Mouse (Mus musculus) urinary bladder, postnatal 4 days (tissue): ENCODE data around the gene Arid3c.
"Not testable (repeated sequence)": the region's sequence is repeated elsewhere in the genome, so short reads cannot be mapped to it uniquely, and the experiment has no call there.

Source experiments
- DNase-seq, 2 experiments: peaks; one replicate each; pipeline ENCODE4 v3.0.0; 2021 to 2022; ENCODE audit warnings: low spot score in 2 of 2

Gene Arid3c

DNA sequence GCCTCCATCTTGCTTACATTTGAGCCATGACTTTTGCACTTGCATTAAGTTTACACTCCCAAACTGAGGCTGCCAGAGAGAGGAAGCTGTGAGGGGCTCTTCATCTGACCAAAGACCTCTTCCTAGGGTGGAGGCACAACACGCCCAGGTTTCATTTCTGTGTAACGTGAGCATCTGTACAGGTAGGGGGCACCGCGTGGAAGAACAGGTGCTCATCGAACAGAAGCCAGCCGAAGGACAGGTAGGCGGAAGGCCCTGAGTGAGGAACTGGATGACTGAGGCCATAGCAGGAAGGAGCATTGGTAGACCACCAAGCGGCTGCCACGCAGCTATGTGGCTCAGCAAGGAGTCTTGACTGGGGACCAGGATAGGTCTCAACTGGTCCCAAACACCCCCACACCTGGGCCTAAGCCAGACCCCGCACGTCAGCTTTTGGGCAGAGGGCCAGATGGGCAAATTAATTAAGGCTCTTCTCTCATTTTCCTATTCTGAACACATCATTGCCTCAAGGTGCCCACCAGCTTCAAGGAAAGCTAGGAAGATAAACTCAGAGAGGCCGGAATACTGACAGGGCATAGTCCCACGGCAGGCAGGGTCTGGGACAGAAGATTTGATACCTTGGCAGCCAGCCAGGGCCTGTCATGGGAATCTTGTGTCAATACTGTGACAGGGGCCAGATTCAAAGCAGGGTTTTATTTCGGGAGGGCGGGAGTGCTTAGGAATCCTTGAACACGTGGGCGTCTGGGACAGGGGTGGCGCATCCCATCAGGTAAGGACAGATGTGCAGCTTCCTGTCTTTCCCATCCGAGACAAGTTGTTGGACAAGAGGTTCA lies 24.8 kb downstream of the Arid3c start:
- no peak for DNase-seq

DNA sequence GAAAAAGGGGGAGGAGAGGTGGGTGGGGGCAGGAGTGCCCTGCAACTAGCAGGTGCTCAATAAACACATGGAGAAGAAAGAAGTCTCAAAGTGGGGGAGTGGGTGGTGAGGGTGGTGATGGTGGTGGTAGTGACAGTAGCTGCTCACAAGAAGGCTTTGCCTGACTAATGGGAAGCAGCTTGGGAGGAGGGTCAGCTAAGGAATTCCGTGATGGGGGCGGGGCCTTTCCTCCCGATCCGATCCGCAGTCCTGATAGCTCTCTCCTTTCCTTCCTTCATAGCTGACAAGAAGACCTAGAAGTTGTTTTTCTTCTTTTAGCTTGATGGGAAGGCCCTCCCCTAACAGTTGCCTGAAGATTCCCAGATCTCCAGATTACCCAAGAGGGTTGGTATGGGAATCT lies 26.3 kb downstream of the Arid3c start:
- DNase-seq = no peak

DNA sequence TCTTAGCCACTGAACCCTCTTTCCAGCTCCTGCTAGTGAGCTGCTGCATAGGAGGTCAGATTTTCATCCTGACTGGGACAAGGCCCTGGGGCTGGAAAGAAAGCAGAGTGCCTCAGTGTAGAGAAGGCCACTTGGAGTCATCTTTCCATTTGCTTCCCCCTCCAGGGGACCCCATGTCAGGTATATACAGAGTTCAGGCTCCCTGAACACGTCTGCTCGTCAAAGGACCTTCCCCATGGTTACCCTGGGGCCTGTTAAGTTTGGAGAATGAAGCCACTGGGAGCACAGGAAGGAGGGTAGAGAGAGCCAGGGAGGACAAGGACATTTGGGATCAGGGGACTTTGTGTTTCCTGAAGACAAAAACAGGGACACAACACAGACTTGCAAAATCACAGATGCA lies 28.7 kb downstream of the Arid3c start:
- DNase-seq = not testable (repeated sequence)

DNA sequence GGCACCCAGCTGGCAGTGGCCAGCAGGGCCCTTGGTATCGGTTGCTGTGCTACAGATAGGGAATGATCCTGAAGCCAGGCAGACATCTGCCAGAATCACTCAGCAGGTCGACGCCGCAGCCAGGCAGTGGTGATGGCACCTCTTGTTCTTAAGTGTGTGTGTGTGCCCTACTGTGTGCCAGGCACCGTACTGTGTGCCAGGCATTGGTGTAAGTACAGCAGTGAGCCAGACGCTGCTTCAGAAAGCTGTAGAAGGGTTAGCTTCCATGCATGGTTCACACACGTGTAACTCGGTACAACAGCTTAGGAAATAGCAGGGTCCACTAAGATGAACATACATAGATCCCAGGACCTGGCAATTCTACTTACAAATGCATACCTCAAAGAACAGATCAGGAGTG lies 30.7 kb downstream of the Arid3c start:
- DNase-seq = not testable (repeated sequence)

DNA sequence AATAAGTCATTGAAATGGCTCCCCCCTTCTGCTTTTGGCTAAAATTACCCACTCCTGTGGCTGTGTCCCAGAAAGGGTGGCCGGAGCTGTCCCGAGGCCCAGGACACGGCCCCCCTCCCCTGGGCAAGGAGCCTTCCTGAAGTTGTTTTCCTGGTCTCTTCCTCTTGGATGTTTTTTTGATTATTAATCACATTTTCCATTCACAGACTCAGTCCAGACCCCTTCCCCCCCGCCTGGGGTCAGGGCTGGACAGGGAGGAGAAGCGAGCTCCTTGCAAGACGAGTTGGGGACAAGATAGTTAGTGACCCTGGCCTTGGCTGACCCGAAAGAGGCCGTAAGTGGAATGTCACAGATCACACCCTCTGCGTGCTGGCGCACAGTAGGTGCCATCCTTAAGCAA lies 31.2 kb downstream of the Arid3c start, which contains the start of gene Il11ra1:
TSS of gene Il11ra1 (plus strand) at position 207 of the 400 bp plus-strand sequence.
- not testable (repeated sequence) for DNase-seq

DNA sequence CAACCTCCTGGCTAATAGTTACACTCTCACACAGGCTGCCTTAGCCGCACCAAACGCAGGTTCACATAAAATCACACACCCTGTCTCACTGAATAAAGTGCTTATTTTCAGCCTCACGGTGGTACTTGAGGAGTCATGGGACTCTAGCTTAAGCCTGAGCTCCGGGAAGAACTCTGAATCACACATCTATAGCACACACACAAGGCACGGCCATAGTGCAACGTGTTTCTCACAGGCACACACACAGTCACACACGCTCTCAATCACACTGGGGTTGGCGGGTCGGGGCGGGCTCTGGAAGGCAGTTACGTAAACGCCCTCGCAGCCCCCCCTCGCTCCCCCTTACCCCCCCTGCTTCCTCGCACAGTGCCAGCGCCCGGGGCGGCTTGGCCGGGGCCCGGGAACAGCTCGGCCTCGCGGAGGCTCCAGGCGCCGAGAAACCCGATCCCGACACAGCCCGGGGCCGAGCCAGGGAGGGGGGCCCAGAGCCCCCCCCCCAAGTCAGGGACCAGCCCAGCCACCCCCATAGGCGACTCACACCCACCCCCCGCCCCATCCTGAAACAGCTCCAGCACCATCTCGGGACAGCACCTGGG lies 32.4 kb downstream of the Arid3c start:
- not testable (repeated sequence) for DNase-seq

DNA sequence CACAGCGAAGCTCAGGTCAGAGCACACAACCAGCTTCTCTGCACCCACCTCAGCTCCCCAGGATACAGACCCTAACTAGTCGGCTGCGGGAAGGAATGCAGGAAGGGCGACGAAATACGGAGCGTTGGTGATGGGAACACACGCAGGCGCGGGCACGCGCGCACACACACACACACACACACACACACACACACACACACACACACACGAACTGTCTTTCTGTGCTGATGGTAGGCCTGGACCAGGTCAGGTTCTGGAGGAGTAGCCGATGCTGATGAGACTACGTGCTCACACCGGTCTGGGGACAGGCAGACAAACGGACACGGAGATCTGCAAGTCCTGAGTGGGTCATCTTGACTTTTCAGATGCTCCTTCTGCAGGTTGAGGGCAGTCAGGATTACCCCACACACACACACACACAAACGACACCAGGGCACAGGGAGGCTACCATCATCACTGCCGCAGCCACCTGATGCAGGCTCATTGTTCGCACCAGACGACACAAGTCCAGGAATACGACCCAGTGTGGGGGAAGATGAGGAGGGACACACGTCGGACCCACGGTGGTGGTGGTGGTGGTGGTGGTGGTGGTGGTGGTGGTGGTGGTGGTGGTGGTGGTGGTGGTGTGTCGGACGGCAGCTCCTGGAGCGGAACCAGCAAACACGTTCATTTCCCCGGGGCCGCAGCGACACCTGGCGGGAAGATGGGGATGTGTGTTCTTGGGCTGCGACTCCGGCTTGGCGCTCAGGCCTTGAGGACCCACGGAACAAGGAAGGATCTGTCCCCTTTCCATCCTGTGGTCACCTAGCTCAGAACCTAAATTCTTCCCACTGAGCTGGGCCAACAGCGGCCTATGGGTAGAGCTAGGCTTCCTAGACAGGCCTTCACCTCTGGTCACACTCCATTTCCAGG lies 33.8 kb downstream of the Arid3c start, which contains the start of gene Cntfr:
TSS of gene Cntfr (minus strand) at position 160 of the 912 bp plus-strand sequence.
- peak; percentile 69 to 86 for DNase-seq

DNA sequence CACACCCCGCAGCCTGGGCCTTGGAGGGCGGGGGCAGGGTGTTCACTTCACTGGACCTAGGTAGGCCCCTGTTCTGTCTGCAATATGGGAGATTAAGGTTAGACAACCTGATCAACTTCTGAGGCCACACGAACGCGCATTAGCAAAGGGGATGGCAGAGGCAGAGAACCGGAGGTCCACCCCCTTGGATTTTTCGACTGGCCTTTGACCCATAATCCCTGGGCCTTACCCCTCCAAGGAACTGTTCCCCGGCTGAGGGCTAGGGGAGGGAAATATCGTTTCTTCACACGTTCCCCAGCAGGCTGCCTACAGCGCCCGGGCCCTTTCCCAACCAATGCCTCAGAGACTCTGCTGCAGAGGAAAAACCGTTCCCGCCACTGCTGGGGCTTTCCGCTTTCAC lies 34.5 kb downstream of the Arid3c start:
- not testable (repeated sequence) for DNase-seq

DNA sequence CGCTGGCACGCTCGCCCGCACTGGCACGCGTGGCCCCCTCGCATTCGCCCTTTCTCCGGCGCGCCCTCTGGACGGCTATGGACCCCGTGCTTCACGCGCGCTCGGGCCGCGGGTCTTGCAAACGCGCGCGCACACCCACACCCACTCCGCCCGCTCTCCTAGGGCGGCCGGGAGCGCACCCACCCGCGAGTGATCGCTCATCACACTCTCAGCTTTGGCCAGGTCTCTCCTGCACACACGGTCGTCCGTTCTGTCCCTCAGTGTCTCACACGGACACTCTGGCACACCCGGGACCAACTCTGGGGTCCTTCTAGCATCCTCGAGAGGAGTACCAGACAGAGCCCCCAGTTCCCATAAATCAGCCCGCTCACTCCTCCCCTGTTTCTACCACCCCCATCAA lies 35.1 kb downstream of the Arid3c start:
- not testable (repeated sequence) for DNase-seq

DNA sequence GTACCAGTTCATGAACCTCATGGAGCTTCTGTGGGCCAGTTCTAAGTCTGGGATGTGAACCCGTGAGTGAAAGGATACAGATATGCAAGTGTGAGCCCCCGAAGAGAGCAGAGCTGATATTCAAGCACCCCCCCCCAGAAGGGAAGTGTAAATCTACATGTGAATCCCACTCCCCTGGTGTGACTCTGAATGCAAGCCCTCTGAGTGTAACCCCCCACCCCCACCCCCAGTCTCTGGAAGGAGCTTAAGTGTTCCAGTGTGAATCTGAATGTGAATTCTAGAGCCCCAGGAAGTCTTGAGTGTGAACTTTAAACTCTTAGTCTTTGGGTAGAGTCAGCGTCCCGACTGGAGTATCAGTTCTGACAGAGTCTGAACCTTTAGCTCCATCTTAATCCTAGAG lies 37.4 kb downstream of the Arid3c start:
- DNase-seq = not testable (repeated sequence)

DNA sequence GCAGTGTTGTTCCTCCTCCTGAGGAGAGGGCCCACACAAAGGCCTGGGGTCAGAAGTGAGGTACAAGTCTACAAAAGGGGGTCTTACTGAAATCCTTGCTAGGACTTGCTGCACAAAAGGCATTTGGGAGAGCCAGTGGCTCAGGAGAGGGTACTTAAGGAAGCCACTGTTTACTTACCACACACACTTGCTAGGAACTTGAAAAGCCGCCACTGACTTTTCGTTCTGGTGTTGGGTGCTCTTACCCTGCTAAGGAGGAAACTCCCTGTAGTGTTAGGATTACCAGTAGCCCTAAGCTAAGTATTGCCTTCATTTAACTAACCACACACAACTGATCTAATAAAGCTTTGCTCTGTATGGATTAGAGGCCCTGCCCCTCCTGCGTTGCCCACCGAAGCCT lies 40.9 kb downstream of the Arid3c start:
- DNase-seq = not testable (repeated sequence)

DNA sequence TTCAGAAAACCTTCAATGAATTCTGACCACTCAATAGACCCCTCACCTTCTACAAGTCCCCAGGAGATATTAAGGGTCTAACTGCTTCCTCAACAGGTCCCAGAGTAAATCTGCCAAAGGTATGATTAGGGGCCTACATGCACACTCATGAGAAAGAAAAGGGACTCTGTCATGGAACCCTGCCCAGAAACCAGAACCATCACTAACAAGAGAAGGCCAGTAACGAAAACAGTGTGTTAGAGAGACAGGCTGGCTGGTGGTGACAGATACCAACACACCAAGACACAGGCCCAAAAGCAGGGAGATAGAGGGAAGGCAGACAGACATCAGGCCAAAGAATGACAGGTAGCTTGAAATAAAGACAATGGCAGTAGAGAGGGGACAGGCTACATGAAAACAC lies 42.4 kb downstream of the Arid3c start:
- DNase-seq = not testable (repeated sequence)

DNA sequence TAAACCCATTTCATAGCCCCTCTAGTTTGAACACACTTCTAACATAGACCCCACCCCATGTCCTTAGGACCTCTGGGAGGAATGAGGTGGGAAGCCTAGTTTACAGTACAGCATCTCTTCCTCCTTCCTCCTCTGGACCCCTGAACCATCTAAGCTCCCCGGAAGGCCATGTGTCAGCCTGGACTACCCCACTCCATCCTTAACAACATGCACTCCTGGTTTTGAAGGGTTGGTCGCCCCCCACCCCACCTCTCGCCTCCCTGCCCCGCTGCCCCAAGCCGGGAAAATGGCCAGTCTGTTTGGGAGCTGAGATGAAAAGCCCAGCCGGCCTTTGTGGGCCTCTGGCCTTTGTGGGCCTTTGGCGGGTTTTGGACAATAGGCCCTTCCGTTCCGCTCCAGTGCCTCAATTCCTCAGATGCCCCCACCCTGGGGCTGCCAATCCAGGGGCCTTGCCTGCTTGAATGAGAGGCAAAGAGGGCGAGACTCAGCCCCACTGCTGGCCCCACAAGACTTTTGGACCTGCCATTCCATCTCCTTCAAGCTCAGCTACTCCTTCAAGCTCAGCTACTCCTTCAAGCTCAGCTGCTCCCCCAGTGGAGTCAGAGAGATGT lies 45.0 kb downstream of the Arid3c start:
- not testable (repeated sequence) for DNase-seq

DNA sequence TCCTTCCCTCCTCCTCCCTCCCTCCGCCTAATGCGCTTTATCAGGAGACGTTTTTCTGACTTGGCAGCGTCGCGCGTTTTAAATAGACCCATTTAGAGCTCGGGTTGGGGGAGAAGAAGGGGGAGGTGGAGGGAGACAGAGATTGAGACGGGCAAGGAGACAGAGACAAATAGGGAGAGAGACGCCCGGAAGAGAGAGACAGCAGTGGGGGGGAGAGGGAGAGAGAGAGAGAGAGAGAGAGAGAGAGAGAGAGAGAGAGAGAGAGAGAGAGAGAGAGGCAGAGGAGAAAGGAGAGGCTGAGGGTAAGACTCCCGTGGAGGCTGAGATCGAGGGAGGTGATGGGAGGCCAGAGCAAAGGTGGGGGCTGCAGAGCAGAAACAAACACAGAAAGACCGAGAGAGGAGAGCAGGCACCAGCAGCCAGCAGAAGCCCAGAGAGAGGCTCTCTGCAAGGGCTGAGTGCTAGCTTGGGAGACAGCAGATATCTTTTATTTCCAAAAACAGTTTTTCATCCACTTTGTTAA lies 46.0 kb downstream of the Arid3c start:
- DNase-seq = not testable (repeated sequence)

DNA sequence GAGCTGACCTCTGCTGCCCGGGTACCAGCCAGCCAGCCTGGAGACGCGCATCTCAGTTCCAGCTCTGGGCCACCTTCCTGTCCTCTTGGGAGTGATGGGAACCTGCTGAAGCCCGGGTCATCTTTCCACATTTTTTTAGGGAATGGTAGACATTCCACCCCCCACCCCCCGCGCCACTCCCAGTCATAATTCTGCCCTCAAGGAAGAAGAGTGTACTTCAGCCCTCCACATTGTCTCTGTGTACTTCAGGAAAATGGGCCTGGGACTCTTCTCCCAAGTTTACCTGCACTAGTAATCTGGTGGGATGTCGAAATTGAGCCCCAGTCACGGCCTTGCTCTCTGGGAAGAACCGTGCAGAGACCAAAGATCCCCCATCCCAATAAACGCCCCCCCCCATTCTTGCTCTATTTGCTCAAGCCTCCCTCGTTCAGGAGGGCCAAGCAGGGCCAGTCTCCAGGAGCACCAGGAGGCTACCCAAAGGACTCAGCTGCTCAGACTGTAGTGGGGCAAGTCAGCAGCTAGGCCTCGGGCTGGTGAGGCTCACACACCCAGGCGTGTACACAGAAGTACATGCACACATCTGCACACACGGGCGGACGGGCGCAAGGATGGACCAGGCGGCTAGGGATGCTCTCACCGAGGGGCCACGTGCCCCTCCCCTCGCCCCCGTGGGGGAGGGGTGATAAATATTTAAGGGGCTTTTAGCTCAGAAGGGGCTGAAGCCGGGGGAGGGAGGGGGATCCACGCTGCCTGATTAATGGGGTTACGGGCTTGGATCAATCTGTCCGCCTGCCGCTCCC lies 46.6 kb downstream of the Arid3c start:
- DNase-seq = not testable (repeated sequence)

DNA sequence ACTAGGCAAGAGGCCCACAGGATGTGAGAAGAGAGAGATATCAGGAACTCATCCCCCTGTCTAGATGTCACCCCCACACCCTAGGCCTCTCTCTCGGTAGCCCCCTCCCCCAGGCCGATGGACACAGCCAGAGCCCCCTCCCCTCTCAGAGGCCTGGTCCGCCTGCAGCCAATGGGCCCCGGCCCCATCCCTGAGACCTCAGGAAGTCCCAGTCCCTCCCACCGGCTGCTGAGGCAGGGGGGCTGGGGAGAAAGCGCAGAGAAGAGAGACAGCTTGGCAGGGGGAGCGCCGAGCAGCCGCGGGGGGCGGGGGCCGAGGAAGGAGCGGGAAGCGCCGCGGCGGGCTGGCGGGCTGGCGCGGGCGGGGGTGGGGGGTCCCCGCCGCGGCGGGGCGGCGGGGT lies 47.6 kb downstream of the Arid3c start:
- DNase-seq = not testable (repeated sequence)

DNA sequence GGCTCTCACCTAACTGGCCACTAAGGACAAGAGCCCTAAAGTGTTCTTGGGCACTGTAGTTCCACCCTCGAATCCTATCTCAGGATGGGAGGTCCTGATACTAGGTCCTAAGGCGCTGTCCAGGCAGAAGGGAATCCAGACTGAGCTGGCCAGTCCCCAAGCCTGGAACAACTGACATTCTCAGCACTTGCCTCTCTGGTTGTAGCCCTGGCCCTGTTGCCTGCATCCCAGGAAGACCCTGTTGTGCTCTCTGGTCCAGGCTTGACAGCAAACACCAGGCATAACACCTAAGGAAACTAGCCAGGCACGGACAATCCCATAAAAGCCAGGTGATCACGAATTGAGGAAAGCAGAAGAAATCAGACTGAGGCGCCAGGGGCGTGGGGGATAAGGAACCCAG lies 48.2 kb downstream of the Arid3c start:
- DNase-seq = no peak

DNA sequence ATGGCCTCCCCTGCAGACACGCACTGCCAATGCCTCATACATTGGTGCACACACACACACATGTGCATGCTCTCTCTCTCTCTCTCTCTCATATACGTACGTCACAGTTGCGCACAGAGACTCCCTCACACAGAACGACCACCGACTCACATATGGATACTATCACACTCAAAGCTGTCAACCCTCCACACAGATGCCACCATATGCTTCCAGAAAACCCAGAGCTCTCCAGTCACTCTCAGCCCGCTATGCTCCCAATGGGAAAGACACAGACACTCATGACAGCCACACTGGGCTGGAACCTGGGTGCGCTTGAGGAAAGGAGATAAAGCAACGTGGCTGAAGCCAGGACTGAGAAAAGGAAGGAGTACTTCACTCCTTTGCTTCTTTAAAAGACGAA lies 49.0 kb downstream of the Arid3c start:
- no peak for DNase-seq

DNA sequence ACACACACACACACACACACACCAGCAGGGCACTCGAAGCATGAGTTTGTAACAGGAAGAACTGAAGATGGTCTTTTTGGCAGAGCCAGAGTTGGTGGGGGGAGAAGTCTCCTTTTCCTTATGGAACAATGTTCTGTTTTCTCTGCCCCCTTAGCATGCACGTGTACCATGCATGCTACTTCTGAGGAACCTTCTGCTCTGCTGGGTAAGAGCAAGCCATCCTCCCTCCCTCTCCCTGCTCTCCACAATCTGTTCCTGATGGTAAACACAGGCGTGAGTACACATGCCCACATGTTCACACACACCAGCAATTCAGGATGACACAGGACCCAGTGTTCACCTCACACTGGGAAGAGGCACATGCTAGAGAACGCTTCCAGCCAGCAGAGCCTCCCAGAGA lies 49.8 kb downstream of the Arid3c start:
- DNase-seq = no peak

DNA sequence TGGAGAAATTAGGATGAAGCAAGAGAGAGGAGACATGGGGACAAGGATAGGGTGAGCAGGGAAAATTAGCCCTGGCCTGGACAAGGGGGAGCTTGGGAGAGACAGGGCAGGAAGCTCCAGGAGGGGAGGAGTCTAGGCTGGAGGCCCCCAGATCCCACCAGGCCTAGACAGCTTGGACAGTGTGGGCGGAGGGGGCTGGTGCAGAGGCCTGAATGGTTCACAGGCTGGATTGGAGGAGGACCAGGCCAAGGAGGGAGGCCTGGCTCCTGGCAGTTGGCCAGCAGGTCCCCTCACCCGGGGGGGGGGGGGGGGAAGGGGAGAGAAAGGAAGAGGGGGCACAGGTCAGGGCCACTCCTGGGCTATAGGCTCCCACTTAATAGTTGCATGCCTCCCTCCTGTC lies 51.7 kb downstream of the Arid3c start:
- no peak for DNase-seq

DNA sequence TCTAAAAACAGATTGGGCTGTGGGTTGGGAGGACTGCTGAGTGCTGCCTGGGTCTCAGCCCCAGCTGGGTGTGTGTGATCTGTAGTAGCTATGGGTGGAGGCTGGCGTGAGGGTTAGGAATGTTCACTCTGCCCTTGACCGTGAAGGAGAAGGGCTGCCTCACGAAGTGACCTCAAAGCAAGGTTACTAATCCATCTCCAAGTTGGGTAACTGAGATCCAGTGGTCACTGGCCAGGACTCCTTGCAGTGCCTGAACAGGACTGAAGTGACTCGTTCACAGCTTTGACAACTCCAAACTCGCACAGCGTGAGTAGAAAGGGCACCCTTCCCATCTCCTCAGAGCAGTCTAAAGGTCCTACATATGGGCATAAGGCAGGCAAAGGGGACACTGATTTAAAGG lies 52.1 kb downstream of the Arid3c start:
- DNase-seq = no peak
